Mouse (Mus musculus) midbrain, embryonic 10.5 days (tissue): ENCODE measurements around the gene Otud7b. TPM values are rescaled to one million over a fixed set of nuclear protein-coding genes. Genes with fewer than 3 reads are reported as not detected.

Experiments used
- DNase-seq: peaks from one replicate; pipeline ENCODE4 v3.0.0-alpha.2; 2017; ENCODE audit warnings: low spot score
- H3K27ac ChIP-seq: fragments of 300-500 bp; sonication (generic); replicated peaks from 2 replicates; pipeline ENCODE4 v1.5.1; 2016; ENCODE audit warnings: mild to moderate bottlenecking
- H3K27me3 ChIP-seq: fragments of 300-500 bp; sonication (generic); 2 replicates; pipeline ENCODE4 v1.6.1; 2016; ENCODE audit warnings: low read depth, mild to moderate bottlenecking; ENCODE audit not compliant: poor library complexity, severe bottlenecking
- H3K36me3 ChIP-seq: fragments of 300-500 bp; sonication (generic); 2 replicates; pipeline ENCODE4 v1.6.1; 2016; ENCODE audit warnings: mild to moderate bottlenecking, moderate library complexity
- H3K4me1 ChIP-seq: fragments of 300-500 bp; sonication (generic); 2 replicates; pipeline ENCODE4 v1.6.1; 2016
- H3K4me3 ChIP-seq: fragments of 300-500 bp; sonication (generic); 2 replicates; pipeline ENCODE4 v1.5.1; 2016; ENCODE audit warnings: mild to moderate bottlenecking, moderate library complexity
- H3K9me3 ChIP-seq: fragments of 300-500 bp; sonication (generic); replicated peaks from 2 replicates; pipeline ENCODE4 v1.6.1; 2016; ENCODE audit warnings: mild to moderate bottlenecking
- WGBS: fragments of 180-500 bp; shearing (Covaris S2); methylation state at CpG from one replicate; pipeline ENCODE4 v1.1.7; 2016; 5-methylcytosine and 5-hydroxymethylcytosine counted together
- polyA plus RNA-seq: library from polyadenylated mRNA; unstranded; fragments of >200 nt; fragmentation: Nextera tagmentation; extraction: Ambion mirVana; gene quantifications from 2 replicates; pipeline ENCODE4 v1.2.1, GENCODE M21; 2016

The Otud7b gene
- polyA plus RNA-seq, 1 experiment from 2014 or later, result 18.9 TPM

GRCm38 (mm10) chr3:96069542-96069941 lies 34.8 kb upstream of the Otud7b start:
- no peak overlapping the region for H3K27ac ChIP-seq
- peaks cover 6% of the 10 kb centered on the region; the same call in 1 of the 2 replicates for H3K4me1 ChIP-seq
- H3K36me3 ChIP-seq, result no peaks in the 10 kb centered on the region
- no peak for DNase-seq
- no peaks in the 10 kb centered on the region; the same call in 1 of the 2 replicates for H3K9me3 ChIP-seq
- WGBS, result 66% methylated on average over 1 of the region's 1 CpGs
- H3K27me3 ChIP-seq, result no peaks in the 10 kb centered on the region
- H3K4me3 ChIP-seq, result no peak overlapping the region

DNA sequence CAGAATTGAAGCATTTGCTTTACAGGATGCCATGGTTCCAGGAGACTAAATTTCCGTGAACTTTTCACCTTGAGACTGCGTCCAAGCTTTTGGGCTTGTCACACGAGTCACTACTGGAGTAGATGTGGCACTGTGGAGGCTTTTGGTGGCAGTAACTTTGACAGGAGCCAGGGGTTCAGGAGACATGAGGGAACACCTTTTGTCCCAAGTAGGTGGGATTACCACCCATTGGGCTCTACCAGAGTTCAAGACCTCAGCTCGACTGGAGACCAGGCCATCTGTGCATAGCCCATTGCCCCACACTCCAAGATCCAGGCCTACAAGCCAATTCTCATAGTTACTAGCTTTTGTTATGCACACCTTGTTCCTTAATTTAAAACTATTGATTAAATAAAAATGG lies 34.1 kb upstream of the Otud7b start:
- no peak for DNase-seq
- Histone ChIP-seq H3K4me1 (peaks cover 6% of the 10 kb centered on the region; the same call in 1 of the 2 replicates), H3K4me3 (no peak overlapping the region), H3K36me3 (no peaks in the 10 kb centered on the region), H3K27ac (no peak overlapping the region), H3K27me3 (no peaks in the 10 kb centered on the region), H3K9me3 (no peaks in the 10 kb centered on the region; the same call in 1 of the 2 replicates)
- WGBS, result 79% methylated on average over 4 of the region's 4 CpGs

GRCm38 (mm10) chr3:96072921-96073486 lies 31.3 kb upstream of the Otud7b start:
- Histone ChIP-seq H3K4me3 (no peak overlapping the region), H3K36me3 (no peaks in the 10 kb centered on the region), H3K4me1 (peaks cover 6% of the 10 kb centered on the region; the same call in 1 of the 2 replicates), H3K27me3 (no peaks in the 10 kb centered on the region), H3K9me3 (no peaks in the 10 kb centered on the region; the same call in 1 of the 2 replicates), H3K27ac (no peak overlapping the region)
- no peak for DNase-seq
- 66% methylated on average over 12 of the region's 12 CpGs for WGBS

- H3K9me3 ChIP-seq, result no peaks in the 10 kb centered on the region; the same call in 1 of the 2 replicates
- H3K36me3 ChIP-seq, result no peaks in the 10 kb centered on the region
- H3K4me1 ChIP-seq, result peaks cover 7% of the 10 kb centered on the region
- H3K27me3 ChIP-seq, result no peaks in the 10 kb centered on the region
- no peak overlapping the region for H3K4me3 ChIP-seq
- H3K27ac ChIP-seq, result no peak overlapping the region
- no peak for DNase-seq
- 78% methylated on average over 6 of the region's 6 CpGs for WGBS
These were observed 26.3 kb upstream of the Otud7b start for GRCm38 (mm10) chr3:96078066-96078465.

DNA sequence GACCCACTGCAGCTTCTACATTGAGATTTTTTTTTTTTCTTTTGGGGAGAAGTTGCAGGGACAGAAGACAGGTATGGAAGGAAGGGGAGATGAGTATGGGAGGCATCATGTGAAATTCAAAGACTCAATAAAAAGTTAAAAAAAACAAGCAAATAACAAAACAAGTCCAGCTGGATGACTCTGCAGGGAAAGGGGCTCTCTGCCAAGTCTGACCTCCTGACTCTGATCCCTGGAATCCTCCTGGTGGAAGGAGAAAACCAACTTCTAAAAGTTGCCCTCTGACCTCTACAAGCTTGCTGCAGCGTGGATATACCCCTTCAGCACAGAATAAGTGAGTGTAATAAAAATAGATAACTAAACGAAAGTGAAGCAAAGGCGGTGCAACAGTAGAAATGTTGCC lies 25.6 kb upstream of the Otud7b start:
- WGBS, result 68% methylated on average over 3 of the region's 3 CpGs
- Histone ChIP-seq H3K4me3 (no peak overlapping the region), H3K27ac (no peak overlapping the region), H3K4me1 (peaks cover 6% of the 10 kb centered on the region), H3K9me3 (no peaks in the 10 kb centered on the region; the same call in 1 of the 2 replicates), H3K36me3 (no peaks in the 10 kb centered on the region), H3K27me3 (no peaks in the 10 kb centered on the region)
- DNase-seq, result no peak

- H3K27me3 ChIP-seq, result no peaks in the 10 kb centered on the region
- WGBS, result 76% methylated on average over 1 of the region's 1 CpGs
- H3K9me3 ChIP-seq, result 0 out of 2 replicates have a peak, but pooled peaks cover 3% of the 10 kb centered on the region
- H3K4me1 ChIP-seq, result peaks cover 6% of the 10 kb centered on the region
- H3K36me3 ChIP-seq, result no peaks in the 10 kb centered on the region
- no peak overlapping the region for H3K27ac ChIP-seq
- H3K4me3 ChIP-seq, result no peak overlapping the region
- DNase-seq, result no peak
These were observed 23.3 kb upstream of the Otud7b start for GRCm38 (mm10) chr3:96081006-96081405.

- H3K27ac ChIP-seq, result no peak overlapping the region
- H3K4me1 ChIP-seq, result peaks cover 6% of the 10 kb centered on the region
- no peaks in the 10 kb centered on the region for H3K27me3 ChIP-seq
- H3K36me3 ChIP-seq, result no peaks in the 10 kb centered on the region
- DNase-seq, result no peak
- H3K4me3 ChIP-seq, result no peak overlapping the region
- 0 out of 2 replicates have a peak, but pooled peaks cover 3% of the 10 kb centered on the region for H3K9me3 ChIP-seq
- WGBS, result 92% methylated on average over 4 of the region's 4 CpGs
These were observed 22.7 kb upstream of the Otud7b start for GRCm38 (mm10) chr3:96081650-96082049.

DNA sequence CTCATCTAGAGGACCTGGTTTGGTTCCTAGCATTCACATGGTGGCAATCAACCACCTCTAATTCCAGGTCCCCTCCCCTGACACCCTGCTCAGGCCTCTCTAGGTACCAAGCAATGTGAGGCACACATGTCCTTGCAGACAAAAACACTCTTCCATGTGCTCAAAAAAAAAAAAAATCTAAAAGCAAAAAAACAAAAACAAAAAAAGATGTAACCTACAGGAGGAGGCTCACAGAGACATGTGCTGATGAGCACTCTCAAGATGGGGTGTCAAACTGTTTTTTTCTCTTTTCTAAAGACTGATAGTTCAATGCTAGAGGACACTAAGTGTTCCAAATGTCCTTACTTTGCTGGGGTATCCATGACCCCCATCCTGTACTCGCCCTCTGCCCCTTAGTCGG lies 22.2 kb upstream of the Otud7b start:
- H3K27me3 ChIP-seq, result no peaks in the 10 kb centered on the region
- no peak overlapping the region for H3K4me3 ChIP-seq
- no peaks in the 10 kb centered on the region for H3K36me3 ChIP-seq
- peaks cover 6% of the 10 kb centered on the region for H3K4me1 ChIP-seq
- DNase-seq, result no peak
- WGBS, result 87% methylated on average over 2 of the region's 2 CpGs
- no peak overlapping the region for H3K27ac ChIP-seq
- H3K9me3 ChIP-seq, result 0 out of 2 replicates have a peak, but pooled peaks cover 3% of the 10 kb centered on the region

DNA sequence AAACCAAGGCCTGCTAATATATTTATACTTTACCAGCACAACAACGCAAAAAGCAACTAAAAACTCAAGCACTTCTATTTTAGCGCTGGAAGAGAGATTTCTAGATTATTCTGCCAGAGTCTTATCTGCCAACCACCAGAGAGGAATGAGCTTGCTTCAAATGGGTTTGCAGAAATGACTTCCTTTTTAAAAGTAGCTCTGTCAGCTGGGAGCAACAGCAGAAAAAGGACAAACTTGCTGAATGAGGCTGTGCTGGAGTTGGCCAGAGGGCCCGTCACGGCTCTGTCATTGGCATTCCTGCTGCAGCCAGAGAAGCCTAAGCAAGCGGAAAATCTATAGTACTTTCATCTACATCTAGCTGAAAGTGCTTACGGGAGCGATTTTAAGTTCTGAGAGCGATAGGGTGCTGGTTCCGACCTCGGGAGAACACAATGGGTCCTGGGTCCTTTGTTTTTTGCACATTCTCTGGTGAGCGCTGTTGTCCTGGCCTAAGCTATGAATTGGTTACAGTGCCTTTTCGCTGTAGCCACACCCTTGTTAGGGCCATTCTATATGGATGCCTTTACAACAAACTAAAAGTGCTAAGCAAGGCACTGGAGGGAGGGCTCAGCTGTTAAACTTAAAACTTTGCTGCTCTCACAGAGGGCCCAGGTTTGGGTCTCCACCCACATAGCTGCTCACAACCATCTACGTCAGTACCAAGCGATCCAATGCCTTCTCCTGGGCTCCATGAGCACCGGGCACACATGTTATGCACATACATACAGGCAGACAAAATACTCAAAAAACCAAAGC lies 21.4 kb upstream of the Otud7b start:
- no peaks in the 10 kb centered on the region for H3K36me3 ChIP-seq
- H3K4me3 ChIP-seq, result no peak overlapping the region
- H3K9me3 ChIP-seq, result 0 out of 2 replicates have a peak, but pooled peaks cover 3% of the 10 kb centered on the region
- DNase-seq, result no peak
- peaks cover 6% of the 10 kb centered on the region for H3K4me1 ChIP-seq
- no peak overlapping the region for H3K27ac ChIP-seq
- no peaks in the 10 kb centered on the region for H3K27me3 ChIP-seq
- 66% methylated on average over 15 of the region's 15 CpGs for WGBS

DNA sequence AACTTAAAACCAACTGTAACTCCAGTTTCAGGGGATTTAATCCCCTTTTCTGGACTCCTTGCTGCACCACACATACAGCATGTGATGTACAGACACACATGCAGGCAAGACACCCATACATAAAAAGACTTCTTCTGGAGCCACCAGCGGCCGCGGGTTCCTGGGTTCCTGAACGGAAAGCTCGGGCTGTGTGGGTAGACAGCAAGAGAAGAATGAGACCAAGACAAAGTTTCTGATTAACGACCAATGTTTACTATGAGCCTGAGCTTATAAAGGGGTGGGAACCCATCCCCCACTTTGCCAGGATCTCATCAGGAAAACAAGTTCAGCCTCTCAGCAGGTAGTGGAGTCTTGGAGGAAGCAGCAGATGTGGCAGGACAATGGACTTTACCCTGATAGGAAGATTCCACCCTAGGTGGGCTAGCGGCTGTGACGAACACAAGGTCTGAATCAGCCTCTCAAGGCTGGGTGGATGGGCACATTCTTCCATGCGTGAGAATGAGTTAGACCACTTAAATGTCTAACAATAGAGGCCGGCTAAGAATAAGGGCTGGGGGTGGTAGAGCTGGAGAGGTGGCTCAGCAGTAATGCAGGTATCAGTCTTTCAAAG lies 20.1 kb upstream of the Otud7b start:
- 73% methylated on average over 10 of the region's 10 CpGs for WGBS
- DNase-seq, result no peak
- H3K36me3 ChIP-seq, result no peaks in the 10 kb centered on the region

GRCm38 (mm10) chr3:96087219-96087618 lies 17.1 kb upstream of the Otud7b start:
- no peak for DNase-seq
- H3K36me3 ChIP-seq, result no peaks in the 10 kb centered on the region
- H3K27me3 ChIP-seq, result no peaks in the 10 kb centered on the region
- H3K4me3 ChIP-seq, result no peak overlapping the region
- H3K9me3 ChIP-seq, result 0 out of 2 replicates have a peak, but pooled peaks cover 3% of the 10 kb centered on the region
- no peak overlapping the region for H3K27ac ChIP-seq
- peaks cover 6% of the 10 kb centered on the region for H3K4me1 ChIP-seq
- WGBS, result 70% methylated on average over 2 of the region's 2 CpGs

More for the DNA sequence above, 20.1 kb upstream of the Otud7b start:
- H3K4me3 ChIP-seq, result no peak overlapping the region
- no peak overlapping the region for H3K27ac ChIP-seq
- H3K27me3 ChIP-seq, result no peaks in the 10 kb centered on the region
- peaks cover 6% of the 10 kb centered on the region for H3K4me1 ChIP-seq
- H3K9me3 ChIP-seq, result 0 out of 2 replicates have a peak, but pooled peaks cover 3% of the 10 kb centered on the region

DNA sequence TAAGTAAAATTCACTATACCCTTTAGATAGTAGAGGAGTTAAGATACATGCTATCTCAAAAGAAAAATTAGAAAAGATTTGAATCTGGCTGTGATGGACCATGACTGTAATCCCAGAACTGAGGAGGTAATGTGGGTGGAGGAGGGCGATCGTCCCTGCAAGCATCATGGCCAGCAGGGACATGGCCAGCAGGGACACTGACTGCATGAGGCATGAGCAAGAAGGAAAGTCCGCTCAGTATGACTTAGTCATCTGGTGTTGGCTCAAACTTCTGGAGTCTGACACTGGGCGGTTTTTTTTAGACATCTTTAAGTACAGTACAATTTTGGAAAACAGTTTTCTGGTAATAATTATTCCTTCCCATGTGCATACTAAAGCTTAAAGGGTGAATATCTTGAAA lies 16.5 kb upstream of the Otud7b start:
- WGBS, result 86% methylated on average over 4 of the region's 4 CpGs
- DNase-seq, result no peak
- H3K4me1 ChIP-seq, result peaks cover 3% of the 10 kb centered on the region

More for the DNA sequence above, 16.5 kb upstream of the Otud7b start:
- H3K4me3 ChIP-seq, result no peak overlapping the region
- 0 out of 2 replicates have a peak, but pooled peaks cover 3% of the 10 kb centered on the region for H3K9me3 ChIP-seq
- H3K36me3 ChIP-seq, result no peaks in the 10 kb centered on the region
- H3K27me3 ChIP-seq, result no peaks in the 10 kb centered on the region
- no peak overlapping the region for H3K27ac ChIP-seq
